Mouse (Mus musculus): ENCODE results near the gene Ski. TPM values are rescaled to one million over a fixed set of nuclear protein-coding genes. Genes with fewer than 3 reads are reported as not detected.
A peak's percentile ranks its signal among the peaks of the same experiment; 100 is the strongest.

The Ski gene
- polyA plus RNA-seq, 1 experiment from 2014 or later, result 16.9 TPM

GRCm38 (mm10) chr4:155184248-155185070 lies 37.9 kb downstream of the Ski start:
- Histone ChIP-seq H3K9me3 (no peaks in the 10 kb centered on the region), H3K36me3 (no peaks in the 10 kb centered on the region), H3K4me3 (no peak overlapping the region), H3K27me3 (no peaks in the 10 kb centered on the region), H3K27ac (peak overlapping the region; percentile 40; the same call in 1 of the 2 replicates), H3K4me1 (peaks cover 73% of the 10 kb centered on the region), H3K4me2 (peak overlapping the region; percentile 11; the same call in 1 of the 2 replicates), H3K9ac (0 out of 2 replicates have a peak overlapping the region, but pooled peaks have one; percentile 10)
- no peak for ATAC-seq (ENCODE audit: borderline replicate concordance, extremely low read depth, low FRiP score, low TSS enrichment)
- 54% methylated on average over 18 of the region's 18 CpGs for WGBS

- WGBS, result 87% methylated on average over 7 of the region's 7 CpGs
- no peaks in the 10 kb centered on the region for H3K27me3 ChIP-seq
- no peaks in the 10 kb centered on the region for H3K36me3 ChIP-seq
- no peak overlapping the region for H3K4me2 ChIP-seq
- H3K27ac ChIP-seq, result no peak overlapping the region
- peaks cover 73% of the 10 kb centered on the region for H3K4me1 ChIP-seq
- no peak overlapping the region for H3K4me3 ChIP-seq
- H3K9me3 ChIP-seq, result no peaks in the 10 kb centered on the region
- H3K9ac ChIP-seq, result no peak overlapping the region
- ATAC-seq (ENCODE audit: borderline replicate concordance, extremely low read depth, low FRiP score, low TSS enrichment), result no peak
Measured at GRCm38 (mm10) chr4:155183201-155183600, 39.2 kb downstream of the Ski start.

GRCm38 (mm10) chr4:155178981-155179512 lies 43.3 kb downstream of the Ski start:
- WGBS, result 19% methylated on average over 3 of the region's 3 CpGs
- Histone ChIP-seq H3K9me3 (no peaks in the 10 kb centered on the region), H3K4me2 (peak overlapping the region; percentile 47), H3K4me3 (0 out of 2 replicates have a peak overlapping the region, but pooled peaks have one; percentile 1), H3K27ac (peak overlapping the region; percentile 96), H3K27me3 (no peaks in the 10 kb centered on the region), H3K9ac (no peak overlapping the region), H3K4me1 (peaks cover 76% of the 10 kb centered on the region), H3K36me3 (no peaks in the 10 kb centered on the region)
- ATAC-seq (ENCODE audit: borderline replicate concordance, extremely low read depth, low FRiP score, low TSS enrichment), result peak; percentile 64; the same call in 1 of the 2 replicates

GRCm38 (mm10) chr4:155178274-155178673 lies 44.1 kb downstream of the Ski start:
- Histone ChIP-seq H3K36me3 (no peaks in the 10 kb centered on the region), H3K27ac (peak overlapping the region; percentile 96), H3K27me3 (no peaks in the 10 kb centered on the region), H3K4me3 (0 out of 2 replicates have a peak overlapping the region, but pooled peaks have one; percentile 1), H3K9ac (no peak overlapping the region; the same call in 1 of the 2 replicates), H3K4me2 (peak overlapping the region; percentile 47), H3K4me1 (peaks cover 76% of the 10 kb centered on the region), H3K9me3 (no peaks in the 10 kb centered on the region)
- WGBS, result 8% methylated on average over 6 of the region's 6 CpGs
- peak; percentile 60; the same call in 1 of the 2 replicates for ATAC-seq (ENCODE audit: borderline replicate concordance, extremely low read depth, low FRiP score, low TSS enrichment)

GRCm38 (mm10) chr4:155176210-155176609 lies 46.2 kb downstream of the Ski start:
- WGBS, result 61% methylated on average over 3 of the region's 3 CpGs
- Histone ChIP-seq H3K9ac (no peak overlapping the region), H3K9me3 (no peaks in the 10 kb centered on the region), H3K36me3 (no peaks in the 10 kb centered on the region), H3K4me3 (no peak overlapping the region), H3K27ac (0 out of 2 replicates have a peak overlapping the region, but pooled peaks have one; percentile 41), H3K27me3 (no peaks in the 10 kb centered on the region), H3K4me2 (no peak overlapping the region), H3K4me1 (peaks cover 90% of the 10 kb centered on the region)
- ATAC-seq (ENCODE audit: borderline replicate concordance, extremely low read depth, low FRiP score, low TSS enrichment), result no peak

GRCm38 (mm10) chr4:155173822-155174785 lies 48.3 kb downstream of the Ski start:
- no peaks in the 10 kb centered on the region for H3K9me3 ChIP-seq
- no peaks in the 10 kb centered on the region for H3K27me3 ChIP-seq
- 13% methylated on average over 16 of the region's 17 CpGs for WGBS
- peaks cover 94% of the 10 kb centered on the region for H3K4me1 ChIP-seq
- peak overlapping the region; percentile 98 for H3K27ac ChIP-seq
- no peaks in the 10 kb centered on the region for H3K36me3 ChIP-seq
- ATAC-seq (ENCODE audit: borderline replicate concordance, extremely low read depth, low FRiP score, low TSS enrichment), result peak; percentile 1; the same call in 1 of the 2 replicates
- H3K9ac ChIP-seq, result peak overlapping the region; percentile 11; the same call in 1 of the 2 replicates
- H3K4me3 ChIP-seq, result 0 out of 2 replicates have a peak overlapping the region, but pooled peaks have one; percentile 5
- peak overlapping the region; percentile 40 for H3K4me2 ChIP-seq

GRCm38 (mm10) chr4:155172909-155173821 lies 49.2 kb downstream of the Ski start:
- 10% methylated on average over 21 of the region's 21 CpGs for WGBS

GRCm38 (mm10) chr4:155171961-155172533 lies 50.3 kb downstream of the Ski start:
- 76% methylated on average over 5 of the region's 5 CpGs for WGBS
- no peak overlapping the region for H3K4me3 ChIP-seq
- no peaks in the 10 kb centered on the region for H3K27me3 ChIP-seq
- no peaks in the 10 kb centered on the region for H3K36me3 ChIP-seq
- no peak for ATAC-seq (ENCODE audit: borderline replicate concordance, extremely low read depth, low FRiP score, low TSS enrichment)
- peak overlapping the region; percentile 98 for H3K27ac ChIP-seq
- peaks cover 87% of the 10 kb centered on the region for H3K4me1 ChIP-seq
- 0 out of 2 replicates have a peak overlapping the region, but pooled peaks have one; percentile 23 for H3K9ac ChIP-seq
- H3K9me3 ChIP-seq, result no peaks in the 10 kb centered on the region
- H3K4me2 ChIP-seq, result no peak overlapping the region

More at GRCm38 (mm10) chr4:155172909-155173821, 49.2 kb downstream of the Ski start:
- Histone ChIP-seq H3K27me3 (no peaks in the 10 kb centered on the region), H3K9ac (peak overlapping the region; percentile 23), H3K9me3 (no peaks in the 10 kb centered on the region), H3K4me1 (peaks cover 94% of the 10 kb centered on the region), H3K4me3 (peak overlapping the region; percentile 3; the same call in 1 of the 2 replicates), H3K36me3 (no peaks in the 10 kb centered on the region), H3K27ac (peak overlapping the region; percentile 98), H3K4me2 (peak overlapping the region; percentile 43)
- ATAC-seq (ENCODE audit: borderline replicate concordance, extremely low read depth, low FRiP score, low TSS enrichment), result peak; percentile 91

GRCm38 (mm10) chr4:155170614-155171212 lies 51.7 kb downstream of the Ski start:
- no peaks in the 10 kb centered on the region for H3K36me3 ChIP-seq
- 63% methylated on average over 8 of the region's 8 CpGs for WGBS
- no peaks in the 10 kb centered on the region for H3K27me3 ChIP-seq
- H3K9me3 ChIP-seq, result no peaks in the 10 kb centered on the region
- no peak overlapping the region for H3K4me3 ChIP-seq
- H3K4me1 ChIP-seq, result peaks cover 83% of the 10 kb centered on the region
- no peak for ATAC-seq (ENCODE audit: borderline replicate concordance, extremely low read depth, low FRiP score, low TSS enrichment)
- no peak overlapping the region for H3K9ac ChIP-seq
- no peak overlapping the region for H3K4me2 ChIP-seq
- H3K27ac ChIP-seq, result peak overlapping the region; percentile 35; the same call in 1 of the 2 replicates

GRCm38 (mm10) chr4:155168835-155169252 lies 53.5 kb downstream of the Ski start:
- 88% methylated on average over 8 of the region's 8 CpGs for WGBS
- peaks cover 79% of the 10 kb centered on the region for H3K4me1 ChIP-seq

More at GRCm38 (mm10) chr4:155168835-155169252, 53.5 kb downstream of the Ski start:
- H3K27me3 ChIP-seq, result no peaks in the 10 kb centered on the region
- H3K4me3 ChIP-seq, result no peak overlapping the region
- no peaks in the 10 kb centered on the region for H3K36me3 ChIP-seq
- no peak overlapping the region for H3K4me2 ChIP-seq
- no peak overlapping the region for H3K9ac ChIP-seq
- no peaks in the 10 kb centered on the region for H3K9me3 ChIP-seq
- H3K27ac ChIP-seq, result no peak overlapping the region
- ATAC-seq (ENCODE audit: borderline replicate concordance, extremely low read depth, low FRiP score, low TSS enrichment), result no peak

Data from lung, embryonic 15.5 days (tissue).